10 mouse cellular contexts compared by ENCODE assay signal in genomic region chr9:45905196-45905595, GRCm38 (mm10). TPM values are rescaled to one million over a fixed set of nuclear protein-coding genes. Genes with fewer than 3 reads are reported as not detected.
DNase-seq lines count a peak whose midpoint lies in the region; ATAC-seq and TF ChIP-seq lines count a peak whose summit lies in the region.
"Had no signal": no experiment of that assay in that cellular context is flagged by ENCODE, and none has a peak within 500 bp of the region (broad histone marks: within the 10 kb centered on the region; RNA-seq: fewer than 3 reads in every experiment).

No protein-coding gene starts in this region.

- H3K4me1 ChIP-seq in heart, embryonic 10.5 days: peaks cover 26% of the 10 kb centered on the region
- peaks cover 23% of the 10 kb centered on the region for H3K4me1 ChIP-seq in E14TG2a.4 (replicated peaks; ENCODE audit: low read depth, low read length)
- peaks cover 9% of the 10 kb centered on the region; the same call in 1 of the 2 replicates for H3K4me1 ChIP-seq in forebrain, postnatal 0 days (ENCODE audit: insufficient read depth)
- H3K4me1 ChIP-seq in liver, embryonic 14.5 days (replicated peaks; ENCODE audit: control insufficient read depth in 2 of 2, insufficient read depth in 2 of 2, low read length in 1 of 2): peaks cover 7 to 10% of the 10 kb centered on the region in 2 experiments

- DNase-seq in heart, embryonic 10.5 days (ENCODE audit: low spot score): no peak
- DNase-seq in heart, adult 11 months: no peak
- DNase-seq in forebrain, postnatal 0 days: no peak
- DNase-seq in liver, embryonic 14.5 days (ENCODE audit: low read depth in 3 of 3, low spot score in 3 of 3): no peak
- DNase-seq in adrenal gland, postnatal 4 days (ENCODE audit: low spot score in 2 of 2): no peak
- DNase-seq in thymus, postnatal 14 days: no peak
- DNase-seq: adrenal gland, postnatal 36 days; thymus, postnatal 4 days had no signal

- no peak for ATAC-seq in forebrain, postnatal 0 days
- no peak for ATAC-seq in liver, embryonic 14.5 days (ENCODE audit: insufficient read depth)
- no peak for ATAC-seq in frontal cortex, adult (ENCODE audit: low TSS enrichment)

- H3K4me3 ChIP-seq in heart, embryonic 10.5 days: peak overlapping the region; percentile 98
- H3K4me3 ChIP-seq in E14TG2a.4 (replicated peaks; ENCODE audit: low read length): peak overlapping the region; percentile 95
- H3K4me3 ChIP-seq in forebrain, postnatal 0 days (ENCODE audit: low read depth, low read length): peak overlapping the region; percentile 99
- H3K4me3 ChIP-seq in liver, embryonic 14.5 days (ENCODE audit: insufficient read depth in 1 of 2, low read depth in 2 of 2, low read length in 2 of 2): peak overlapping the region in 1 of 2 experiments; percentile 93; a peak in 3 of 4 replicates

- peaks cover 38% of the 10 kb centered on the region for H3K36me3 ChIP-seq in heart, embryonic 10.5 days
- peaks cover 19% of the 10 kb centered on the region for H3K36me3 ChIP-seq in E14TG2a.4 (ENCODE audit: insufficient read depth, low read length)
- H3K36me3 ChIP-seq in forebrain, postnatal 0 days (ENCODE audit: insufficient read depth): peaks cover 21% of the 10 kb centered on the region
- no peaks in the 10 kb centered on the region; the same call in none of the 2 replicates for H3K36me3 ChIP-seq in liver, embryonic 14.5 days (replicated peaks; ENCODE audit: control insufficient read depth, insufficient read depth, low read depth)

- WGBS in heart, embryonic 10.5 days: 49% methylated on average over 4 of the region's 4 CpGs
- WGBS in forebrain, postnatal 0 days: 54% methylated on average over 4 of the region's 4 CpGs
- WGBS in liver, embryonic 14.5 days (ENCODE audit: insufficient replicate concordance): 74% methylated on average over 4 of the region's 4 CpGs

- no peak for TF ChIP-seq EP300 in liver, embryonic 14.5 days (IDR thresholded peaks at IDR 0.05; ENCODE audit: low read depth)

- H3K9me3 ChIP-seq in heart, embryonic 10.5 days: no peaks in the 10 kb centered on the region
- H3K9me3 ChIP-seq in E14TG2a.4 (ENCODE audit: low read length): no peaks in the 10 kb centered on the region
- no peaks in the 10 kb centered on the region for H3K9me3 ChIP-seq in forebrain, postnatal 0 days (ENCODE audit: low read length)
- H3K9me3 ChIP-seq in liver, embryonic 14.5 days (ENCODE audit: control insufficient read depth, low read length): no peaks in the 10 kb centered on the region

- peak overlapping the region; percentile 82 for H3K4me2 ChIP-seq in forebrain, postnatal 0 days (ENCODE audit: low read depth)
- H3K4me2 ChIP-seq in liver, embryonic 14.5 days (ENCODE audit: low read depth): peak overlapping the region; percentile 86

- H3K27me3 ChIP-seq in heart, embryonic 10.5 days (ENCODE audit: insufficient read depth, poor library complexity, severe bottlenecking): no peaks in the 10 kb centered on the region
- H3K27me3 ChIP-seq in E14TG2a.4 (ENCODE audit: insufficient read depth, low read length): no peaks in the 10 kb centered on the region
- H3K27me3 ChIP-seq in forebrain, postnatal 0 days (ENCODE audit: insufficient read depth, low read length): no peaks in the 10 kb centered on the region
- no peaks in the 10 kb centered on the region for H3K27me3 ChIP-seq in liver, embryonic 14.5 days (ENCODE audit: control insufficient read depth, insufficient read depth, low read length)

- TF ChIP-seq CTCF in E14TG2a.4 (conservative IDR thresholded peaks at IDR 0.05; ENCODE audit: low read length): no peak
- no peak for TF ChIP-seq CTCF in forebrain, postnatal 0 days (IDR thresholded peaks at IDR 0.05; ENCODE audit: low read depth)
- no peak for TF ChIP-seq CTCF in liver, embryonic 14.5 days (IDR thresholded peaks at IDR 0.05; ENCODE audit: low read depth)

- peak overlapping the region; percentile 97; the same call in 1 of the 2 replicates for H3K9ac ChIP-seq in forebrain, postnatal 0 days
- peak overlapping the region; percentile 99 for H3K9ac ChIP-seq in liver, embryonic 14.5 days (replicated peaks)

- H3K27ac ChIP-seq in heart, embryonic 10.5 days: peak overlapping the region; percentile 98
- peak overlapping the region; percentile 95 for H3K27ac ChIP-seq in forebrain, postnatal 0 days (ENCODE audit: low read depth, low read length)
- no peak overlapping the region for H3K27ac ChIP-seq in liver, embryonic 14.5 days

RNA-seq across cellular contexts. Expression of gene Pcsk7, which starts 1.1 kb away (rescaled TPM):
- polyA plus RNA-seq in heart, embryonic 10.5 days (2016; fragmentation: Nextera tagmentation; extraction: Ambion mirVana): 18.5 and 22.1 TPM in 2 replicates
- 32.5 and 33.8 TPM in 2 replicates for total RNA-seq in forebrain, postnatal 0 days (2014; rRNA removed)
- polyA plus RNA-seq in forebrain, postnatal 0 days (2015; fragmentation: Nextera tagmentation; extraction: Ambion mirVana): 13.7 and 16.1 TPM in 2 replicates
- polyA plus RNA-seq in liver, embryonic 14.5 days (2012; rRNA removed): 7.3 and 7.7 TPM in 2 replicates
- 4.9 and 5.0 TPM in 2 replicates for polyA plus RNA-seq in liver, embryonic 14.5 days (2014; fragmentation: Nextera tagmentation; extraction: Ambion mirVana)
- total RNA-seq in adrenal gland, postnatal 4 days (2021): 10 to 100 TPM; 31.3 to 35.6 TPM

RNA-seq across cellular contexts. Expression of gene Rnf214, which starts 1.5 kb away (rescaled TPM):
- polyA plus RNA-seq in heart, embryonic 10.5 days (2016; fragmentation: Nextera tagmentation; extraction: Ambion mirVana): 45.5 and 50.3 TPM in 2 replicates
- total RNA-seq in forebrain, postnatal 0 days (2014; rRNA removed): 52.2 and 62.9 TPM in 2 replicates
- 53.8 and 73.5 TPM in 2 replicates for polyA plus RNA-seq in forebrain, postnatal 0 days (2015; fragmentation: Nextera tagmentation; extraction: Ambion mirVana)
- polyA plus RNA-seq in liver, embryonic 14.5 days (2012; rRNA removed): 5.0 and 6.3 TPM in 2 replicates
- 10.5 and 12.0 TPM in 2 replicates for polyA plus RNA-seq in liver, embryonic 14.5 days (2014; fragmentation: Nextera tagmentation; extraction: Ambion mirVana)
- 10 to 100 TPM; 53.9 to 58.1 TPM for total RNA-seq in adrenal gland, postnatal 4 days (2021)

RNA-seq across cellular contexts. Expression of gene Tagln, which starts 30.7 kb away (rescaled TPM):
- 303 and 413 TPM in 2 replicates for polyA plus RNA-seq in heart, embryonic 10.5 days (2016; fragmentation: Nextera tagmentation; extraction: Ambion mirVana)
- total RNA-seq in forebrain, postnatal 0 days (2014; rRNA removed): 5.6 and 7.7 TPM in 2 replicates
- 3.5 and 3.7 TPM in 2 replicates for polyA plus RNA-seq in forebrain, postnatal 0 days (2015; fragmentation: Nextera tagmentation; extraction: Ambion mirVana)
- polyA plus RNA-seq in liver, embryonic 14.5 days (2012; rRNA removed): 5.1 and 6.3 TPM in 2 replicates
- polyA plus RNA-seq in liver, embryonic 14.5 days (2014; fragmentation: Nextera tagmentation; extraction: Ambion mirVana): 2.6 and 6.8 TPM in 2 replicates
- 10 to 100 TPM; 44.1 to 44.3 TPM for total RNA-seq in adrenal gland, postnatal 4 days (2021)

RNA-seq across cellular contexts. Expression of gene Sidt2, which starts 49.9 kb away (rescaled TPM):
- 37.0 and 37.2 TPM in 2 replicates for polyA plus RNA-seq in heart, embryonic 10.5 days (2016; fragmentation: Nextera tagmentation; extraction: Ambion mirVana)
- 65.6 and 77.5 TPM in 2 replicates for total RNA-seq in forebrain, postnatal 0 days (2014; rRNA removed)
- 33.5 and 46.5 TPM in 2 replicates for polyA plus RNA-seq in forebrain, postnatal 0 days (2015; fragmentation: Nextera tagmentation; extraction: Ambion mirVana)
- polyA plus RNA-seq in liver, embryonic 14.5 days (2012; rRNA removed): 20.4 and 26.8 TPM in 2 replicates
- 11.6 and 16.5 TPM in 2 replicates for polyA plus RNA-seq in liver, embryonic 14.5 days (2014; fragmentation: Nextera tagmentation; extraction: Ambion mirVana)
- 100 to 1,000 TPM; 244 TPM for total RNA-seq in adrenal gland, postnatal 4 days (2021)

Comparison
In these comparisons a context has a peak if more than half of its experiments do, and no peak if none do; other contexts are left out.
1. RNA of gene Tagln, which starts 30.7 kb away (polyA plus RNA-seq): 303 to 413 TPM in heart, embryonic 10.5 days; 2.6 to 6.8 TPM in liver, embryonic 14.5 days and 3.5 to 3.7 TPM in forebrain, postnatal 0 days; every median in the first group is over 10 times any median in the second.